Mouse (Mus musculus): ENCODE measurements around the gene Slc16a5.

The Slc16a5 gene

GRCm38 (mm10) chr11:115513271-115514237 is 51.3 kb downstream of the Slc16a5 start:
- no peak for DNase-seq (ENCODE audit: low read depth, low spot score)

- peak; percentile 92 for DNase-seq (ENCODE audit: low read depth, low spot score)
These were observed 52.0 kb downstream of the Slc16a5 start, which contains the start of gene Jpt1 for GRCm38 (mm10) chr11:115514238-115514663. Jpt1 (minus strand) TSS chr11:115514387.

- no peak for DNase-seq (ENCODE audit: low read depth, low spot score)
These were observed 52.7 kb downstream of the Slc16a5 start for GRCm38 (mm10) chr11:115515021-115515420.

- no peak for DNase-seq (ENCODE audit: low read depth, low spot score)
These were observed 54.7 kb downstream of the Slc16a5 start for GRCm38 (mm10) chr11:115516942-115517341.

GRCm38 (mm10) chr11:115518693-115519092 is 56.4 kb downstream of the Slc16a5 start:
- DNase-seq (ENCODE audit: low read depth, low spot score), result peak; percentile 62

GRCm38 (mm10) chr11:115519581-115519980 is 57.3 kb downstream of the Slc16a5 start:
- DNase-seq (ENCODE audit: low read depth, low spot score), result no peak

GRCm38 (mm10) chr11:115520218-115520617 is 57.9 kb downstream of the Slc16a5 start:
- DNase-seq (ENCODE audit: low read depth, low spot score), result no peak

- DNase-seq (ENCODE audit: low read depth, low spot score), result no peak
These were observed 58.8 kb downstream of the Slc16a5 start for GRCm38 (mm10) chr11:115521080-115521479.

- DNase-seq (ENCODE audit: low read depth, low spot score), result no peak
These were observed 60.0 kb downstream of the Slc16a5 start for GRCm38 (mm10) chr11:115522238-115522637.

- no peak for DNase-seq (ENCODE audit: low read depth, low spot score)
These were observed 60.4 kb downstream of the Slc16a5 start for GRCm38 (mm10) chr11:115522703-115523102.
